Mouse (Mus musculus): ENCODE measurements around the gene Erc2. TPM values are rescaled to one million over a fixed set of nuclear protein-coding genes. Genes with fewer than 3 reads are reported as not detected.
A peak's percentile ranks its signal among the peaks of the same experiment; 100 is the strongest.

Gene Erc2
- total RNA-seq, 2 experiments from 2014 or later, result 227 to 232 TPM

DNA sequence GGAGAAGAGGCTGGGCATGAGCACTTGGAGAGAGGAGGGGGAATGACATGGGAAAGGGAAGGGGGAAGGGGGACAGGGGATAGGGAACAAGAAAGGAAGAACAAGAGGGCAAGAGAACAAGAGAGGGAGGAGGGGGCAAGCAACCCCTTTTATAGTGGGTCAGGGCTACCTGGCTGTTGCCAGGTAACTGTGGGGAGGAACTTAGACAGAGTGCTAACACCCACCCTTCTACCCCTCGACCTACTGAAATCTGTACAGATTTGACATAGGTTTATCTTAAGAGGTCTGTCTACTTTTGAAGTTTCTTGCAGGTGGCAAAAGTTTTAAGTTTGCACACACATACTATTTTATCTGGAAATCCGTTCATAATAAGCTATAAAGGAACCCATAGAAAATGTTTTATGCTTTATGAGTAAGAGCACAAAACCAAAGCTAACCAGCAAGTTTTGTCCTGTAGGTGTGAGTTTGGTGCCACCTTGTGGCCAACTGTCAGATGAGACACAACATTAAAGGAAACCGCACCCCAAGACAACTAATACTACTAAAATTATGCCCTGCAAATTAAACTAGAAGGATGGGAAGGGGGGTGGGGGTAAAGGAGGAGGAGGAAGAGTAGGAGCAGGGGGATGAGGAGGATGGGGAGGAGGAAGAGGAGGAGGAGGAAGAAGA, 119.2 kb downstream of the Erc2 start:
- intact Hi-C loops (cut with DNase I), result loop anchor here (1.0 to 10.0 kb wide), 3 partner anchors 145 to 477 kb away; partner anchors contain the start of gene Ccdc66
- peak; percentile 80 to 82 for DNase-seq (ENCODE audit: low spot score in 2 of 2)

DNA sequence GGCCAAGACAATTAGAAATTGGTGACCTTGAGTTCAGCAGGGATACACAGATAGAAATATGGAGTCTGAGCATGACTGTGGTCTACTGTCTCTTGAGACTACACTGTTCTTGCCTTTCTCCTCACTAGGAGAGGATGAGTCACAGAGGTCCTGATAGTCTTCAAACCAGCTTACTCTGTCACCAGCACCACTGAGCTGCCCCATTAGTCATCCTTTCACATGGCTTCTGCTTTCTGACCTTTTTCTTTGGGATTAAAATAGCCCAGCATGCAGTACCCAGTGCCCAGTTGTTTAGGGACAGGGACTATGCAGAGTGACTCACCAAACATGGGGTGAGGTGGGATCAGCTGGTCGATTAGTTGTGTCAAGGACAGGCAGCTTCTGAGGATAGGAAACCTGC, 132.1 kb downstream of the Erc2 start:
- intact Hi-C loops (cut with DNase I), result no loop called here

DNA sequence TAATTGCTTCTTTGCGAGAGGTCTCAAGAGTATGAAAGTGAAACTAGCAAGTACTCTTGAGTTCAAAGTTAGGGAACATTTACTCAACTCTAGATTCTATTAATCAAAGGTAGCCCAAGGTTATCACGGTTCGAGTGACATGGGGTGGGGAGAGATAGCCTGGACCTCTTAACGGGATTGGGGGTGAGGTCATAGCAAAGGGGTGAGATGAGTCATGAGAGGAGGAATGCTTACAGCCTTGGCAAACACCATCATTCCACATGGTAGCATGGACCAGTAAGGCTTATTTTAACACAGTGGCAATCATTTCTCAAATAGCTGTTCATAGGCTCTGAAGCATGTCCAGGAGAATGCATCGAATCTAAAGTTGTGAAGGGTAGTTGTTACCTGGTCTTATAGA, 134.7 kb downstream of the Erc2 start:
- no peak for DNase-seq (ENCODE audit: low spot score in 2 of 2)
- intact Hi-C loops (cut with DNase I), result no loop called here

More for the DNA sequence above, 132.1 kb downstream of the Erc2 start:
- no peak for DNase-seq (ENCODE audit: low spot score in 2 of 2)

DNA sequence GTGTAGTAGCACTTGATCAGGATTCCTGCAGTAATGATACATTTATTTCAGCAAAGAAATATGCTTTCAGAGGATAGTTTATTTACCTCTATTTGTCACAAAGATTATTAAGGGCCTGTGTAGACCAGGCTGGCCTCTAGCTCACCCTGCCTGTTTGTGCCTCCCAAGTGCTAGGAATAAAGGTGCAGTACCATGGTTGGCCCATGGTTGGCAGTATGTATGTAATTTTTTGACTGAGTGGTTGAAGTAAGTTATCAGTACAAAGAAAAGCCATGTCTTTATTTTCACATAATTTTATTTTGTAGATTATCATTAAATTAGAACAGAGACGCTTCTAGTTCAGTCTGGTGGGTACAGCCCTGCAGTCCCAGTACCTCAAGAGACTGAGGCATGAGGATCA, 136.0 kb downstream of the Erc2 start:
- intact Hi-C loops (cut with DNase I), result no loop called here
- no peak for DNase-seq (ENCODE audit: low spot score in 2 of 2)

DNA sequence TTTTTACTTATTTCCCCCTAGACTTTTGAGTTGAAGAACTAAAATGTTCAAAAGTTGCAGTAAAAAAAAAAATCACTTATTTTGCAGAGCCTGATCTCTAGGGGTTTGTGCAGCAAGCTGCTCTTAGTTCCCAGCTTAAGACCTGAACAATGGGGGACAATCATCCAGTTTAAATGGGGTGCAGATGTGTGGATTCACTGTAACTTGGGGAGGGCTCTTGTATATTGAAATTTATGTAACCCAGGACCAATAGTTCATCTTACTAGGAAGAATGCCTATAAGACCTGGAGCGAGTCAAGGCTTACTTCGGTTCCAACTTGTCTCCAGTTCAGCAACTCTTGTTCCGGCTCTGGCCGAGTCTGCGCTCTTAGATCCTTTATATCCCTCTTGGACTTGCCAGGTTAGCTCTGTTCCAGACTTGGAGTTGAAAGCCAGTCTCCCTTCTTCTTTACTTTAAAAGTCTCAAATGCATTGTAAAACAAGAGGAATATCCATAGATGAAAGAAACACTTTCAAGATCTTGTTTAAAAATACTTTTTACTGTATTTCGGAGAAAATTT, 136.9 kb downstream of the Erc2 start:
- no peak for DNase-seq (ENCODE audit: low spot score in 2 of 2)
- intact Hi-C loops (cut with DNase I), result no loop called here

DNA sequence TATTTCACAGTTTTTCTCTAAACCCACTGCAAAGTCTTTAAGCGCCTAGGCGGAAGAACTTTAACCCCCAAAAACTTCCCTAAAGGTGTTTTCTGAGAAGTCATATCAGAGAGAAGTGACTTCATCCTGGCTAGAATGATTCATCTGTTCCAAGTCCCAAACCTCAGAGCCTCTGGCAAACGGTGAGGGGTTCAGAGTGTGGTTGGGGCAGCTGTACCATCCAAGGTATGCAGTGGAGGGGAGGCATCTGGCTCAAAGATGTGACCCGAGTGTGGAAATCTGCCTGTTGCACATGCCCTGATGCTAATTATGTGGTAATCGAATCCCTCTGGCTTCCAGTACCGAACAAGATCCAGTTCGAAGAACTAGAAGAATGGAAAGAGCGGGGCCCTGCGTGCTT, 137.8 kb downstream of the Erc2 start:
- DNase-seq (ENCODE audit: low spot score in 2 of 2), result no peak
- intact Hi-C loops (cut with DNase I), result no loop called here

DNA sequence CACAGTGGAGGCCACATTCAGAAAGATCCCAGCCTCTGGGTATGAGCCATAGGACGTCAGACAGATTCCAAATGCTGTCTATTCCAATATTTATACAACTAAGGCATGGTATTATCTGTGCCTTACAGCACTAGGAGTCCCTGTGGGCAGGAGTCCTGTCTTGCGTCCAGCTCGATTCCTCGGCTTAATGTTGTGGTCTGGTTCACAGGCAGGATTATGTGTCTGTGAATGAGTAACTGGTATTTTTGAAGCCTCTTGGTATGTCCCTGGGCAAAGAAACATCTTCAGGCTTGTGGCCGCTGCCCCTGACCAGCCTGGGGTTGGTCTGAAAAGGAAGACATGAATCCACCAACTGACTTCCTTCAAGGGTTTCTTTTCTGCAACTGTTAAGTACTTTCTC, 153.1 kb downstream of the Erc2 start:
- no peak for DNase-seq (ENCODE audit: low spot score in 2 of 2)
- intact Hi-C loops (cut with DNase I), result no loop called here

DNA sequence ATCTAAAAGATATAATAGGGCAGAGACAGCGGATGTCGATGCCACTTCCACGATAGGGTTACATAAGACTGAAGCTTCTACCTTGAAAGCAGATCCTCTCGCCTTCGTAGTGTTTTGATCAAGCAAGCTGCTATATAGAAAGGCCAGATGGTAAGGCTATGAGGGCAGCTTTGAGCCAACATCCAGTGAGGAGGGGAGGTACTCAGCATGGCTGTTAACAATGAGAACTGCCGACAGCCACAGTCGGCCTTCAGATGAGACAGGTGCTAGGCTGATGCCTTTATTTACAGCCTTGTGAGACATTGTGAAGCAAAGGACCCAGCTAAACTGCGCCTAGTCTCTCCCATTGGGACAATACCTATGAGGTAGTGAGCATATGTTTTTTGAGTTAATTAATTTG, 156.3 kb downstream of the Erc2 start:
- peak in 1 of 2 experiments; percentile 41 for DNase-seq (ENCODE audit: low spot score in 2 of 2)
- intact Hi-C loops (cut with DNase I), result no loop called here

DNA sequence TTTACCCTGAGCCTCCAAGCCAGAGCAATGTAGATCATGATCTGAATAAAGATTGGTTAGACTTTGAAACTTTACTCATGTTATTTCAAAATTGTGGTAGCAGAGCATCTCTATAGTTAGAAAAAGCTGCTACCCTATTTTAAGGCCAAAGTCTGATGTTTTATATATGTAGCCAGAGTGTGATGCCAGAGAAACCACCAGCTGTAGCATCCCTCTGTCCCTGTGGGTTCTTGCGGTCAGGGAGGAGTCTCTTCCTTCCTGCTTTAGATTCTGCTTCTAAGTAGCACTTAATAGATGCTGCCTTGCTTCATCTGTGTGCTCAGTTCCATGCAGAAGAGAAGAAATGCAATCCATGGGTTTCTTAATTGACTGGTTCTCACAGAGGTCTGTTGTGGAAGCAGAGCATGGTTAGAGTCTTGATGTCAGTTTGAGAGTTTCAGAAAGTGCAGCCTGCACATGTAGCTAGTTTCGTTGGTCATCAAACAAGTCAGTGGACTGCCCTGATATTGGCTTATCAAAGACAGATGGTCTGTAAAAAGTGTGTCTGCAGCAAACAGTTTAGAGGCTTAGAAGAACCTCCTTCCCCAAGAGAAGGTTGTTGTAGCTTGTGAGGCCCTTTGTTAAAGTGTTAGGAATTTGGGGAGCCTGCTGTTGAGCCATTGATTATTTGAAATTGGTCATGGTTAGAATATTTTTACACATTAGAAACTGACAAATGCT, 156.9 kb downstream of the Erc2 start:
- intact Hi-C loops (cut with DNase I), result no loop called here

DNA sequence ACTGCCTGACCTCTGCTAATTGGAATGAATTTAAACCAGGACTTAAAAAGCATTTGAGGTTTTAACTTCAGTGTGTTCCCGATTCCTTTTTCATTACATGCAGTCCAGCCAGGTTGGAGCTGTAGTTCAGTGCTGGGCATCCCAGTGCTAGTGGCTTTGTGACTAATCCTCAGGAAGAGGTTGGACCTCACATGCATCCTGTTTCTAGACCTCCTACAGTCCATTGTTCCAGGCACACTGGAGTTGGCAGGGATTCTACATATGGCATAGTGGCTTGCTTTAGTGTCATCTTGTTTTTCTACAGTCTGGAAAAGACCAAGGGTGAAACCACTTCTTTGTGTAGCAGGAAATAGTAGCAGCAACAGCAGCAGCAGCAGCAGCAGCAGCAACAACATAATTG, 159.0 kb downstream of the Erc2 start:
- intact Hi-C loops (cut with DNase I), result no loop called here
- no peak for DNase-seq (ENCODE audit: low spot score in 2 of 2)

More for the DNA sequence above, 156.9 kb downstream of the Erc2 start:
- peak in 1 of 2 experiments; percentile 64 for DNase-seq (ENCODE audit: low spot score in 2 of 2)

DNA sequence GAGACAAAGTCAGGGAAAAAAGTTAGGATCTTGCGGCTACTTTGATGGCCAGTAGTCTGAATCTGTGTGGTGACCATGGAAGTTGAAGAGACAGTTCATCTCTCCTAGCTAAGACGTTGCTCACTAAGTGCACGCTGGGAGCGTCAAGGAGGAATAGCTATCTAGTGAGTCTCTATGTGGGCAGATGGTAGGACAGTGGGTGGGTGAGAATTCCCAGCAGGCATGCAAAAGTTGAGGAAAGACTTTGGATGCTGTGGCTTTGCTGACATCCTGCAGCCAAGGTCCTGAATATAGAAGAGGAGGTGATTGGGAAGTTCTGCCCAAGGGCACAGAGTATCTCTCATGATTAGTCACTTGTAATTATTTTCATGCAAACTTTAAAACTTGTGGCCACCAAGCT, 162.6 kb downstream of the Erc2 start:
- no peak for DNase-seq (ENCODE audit: low spot score in 2 of 2)
- intact Hi-C loops (cut with DNase I), result no loop called here

DNA sequence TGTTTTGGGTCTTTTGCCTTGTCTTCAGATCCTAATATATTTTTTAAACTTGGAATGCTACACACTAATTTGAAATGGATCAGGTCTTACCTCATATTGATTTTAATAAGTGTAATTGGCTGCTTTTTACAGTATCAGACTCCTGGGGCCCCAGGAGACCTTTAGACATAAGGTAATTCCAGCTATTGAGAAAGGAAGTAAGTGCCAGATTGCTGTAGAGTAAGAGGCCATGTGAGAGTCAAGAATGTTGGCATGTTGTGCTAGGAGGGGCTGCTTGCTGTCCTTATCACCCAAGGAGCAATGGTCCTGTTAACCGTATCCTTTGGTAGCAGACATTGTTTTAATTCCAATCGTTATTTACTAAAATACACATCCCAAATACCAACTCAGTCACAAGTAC, 163.3 kb downstream of the Erc2 start:
- intact Hi-C loops (cut with DNase I), result no loop called here
- no peak for DNase-seq (ENCODE audit: low spot score in 2 of 2)

DNA sequence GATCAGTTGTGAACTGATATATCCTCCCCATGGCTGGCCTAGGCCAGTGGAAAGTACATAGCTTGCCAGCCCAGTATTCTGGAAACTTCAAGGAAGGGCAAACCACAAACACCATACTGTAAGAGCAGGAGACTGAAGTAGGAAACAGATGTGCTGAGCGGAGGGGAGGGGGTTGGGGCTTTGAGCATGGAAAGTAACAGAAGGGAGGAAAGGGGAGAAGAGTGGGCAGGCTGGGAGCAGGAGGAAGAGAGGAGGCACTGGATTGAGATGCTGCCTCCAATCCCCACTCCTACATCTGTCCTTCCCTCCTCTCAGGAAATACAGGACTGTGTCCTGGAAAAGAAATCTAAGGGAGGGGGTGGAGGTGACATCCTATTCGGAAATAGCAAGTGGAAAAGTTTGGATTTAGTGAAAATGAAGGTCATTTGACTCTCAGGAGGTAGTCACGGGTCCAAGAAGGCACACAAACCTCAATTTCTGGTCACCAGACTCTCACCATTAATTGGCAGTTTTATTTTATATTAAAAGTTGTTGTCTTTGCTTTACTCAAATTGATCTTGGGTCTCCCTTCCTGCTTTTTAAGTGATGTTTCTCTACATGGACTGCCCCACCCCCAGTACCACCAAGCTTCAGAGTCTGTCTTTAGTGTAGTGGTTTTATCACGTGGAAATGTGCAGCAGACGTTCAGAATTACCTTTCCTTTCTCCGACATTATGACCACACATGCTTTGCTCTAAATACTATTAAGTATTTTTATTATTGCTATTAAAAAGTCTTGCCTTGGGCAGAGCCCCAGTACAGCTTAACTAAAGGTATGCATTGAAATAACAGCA, 167.1 kb downstream of the Erc2 start:
- DNase-seq (ENCODE audit: low spot score in 2 of 2), result peak in 1 of 2 experiments; percentile 72
- intact Hi-C loops (cut with DNase I), result no loop called here

DNA sequence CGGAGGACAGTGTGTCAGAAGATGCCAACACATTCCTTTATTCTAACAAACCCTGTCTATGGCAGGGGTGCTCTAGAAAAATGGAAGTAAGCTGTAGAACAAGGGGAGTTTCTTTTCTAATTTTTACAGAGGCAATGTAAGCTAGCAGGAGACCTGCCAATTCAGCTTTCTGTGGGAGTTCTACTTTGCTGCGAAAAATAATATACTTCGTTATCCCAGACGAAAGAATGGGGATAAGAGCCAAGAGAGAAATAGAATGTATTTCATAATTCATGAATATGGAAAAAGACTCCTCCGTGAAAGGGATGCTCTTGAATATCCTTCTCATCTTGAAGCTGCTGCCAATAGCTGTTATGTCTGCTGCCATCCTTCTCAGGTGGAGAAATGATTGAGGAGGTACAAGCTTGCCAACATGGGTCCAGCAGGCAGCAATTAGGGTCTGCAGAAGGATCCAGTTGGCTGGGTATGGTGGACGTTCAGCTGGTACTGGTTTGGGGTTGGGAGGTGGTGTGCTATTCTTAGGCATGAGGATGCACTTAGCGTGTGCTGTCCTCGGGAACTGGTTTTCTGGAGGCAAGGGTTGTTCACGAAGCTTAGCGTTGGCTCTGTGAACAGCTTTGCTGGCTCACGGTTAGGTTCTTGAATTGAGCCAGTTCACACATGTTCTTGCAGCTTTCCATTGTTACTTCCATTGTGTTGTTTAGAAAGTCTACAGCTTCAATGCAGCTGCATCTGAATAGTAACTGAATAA, 176.1 kb downstream of the Erc2 start:
- peak in 1 of 2 experiments; percentile 95 for DNase-seq (ENCODE audit: low spot score in 2 of 2)
- intact Hi-C loops (cut with DNase I), result no loop called here

DNA sequence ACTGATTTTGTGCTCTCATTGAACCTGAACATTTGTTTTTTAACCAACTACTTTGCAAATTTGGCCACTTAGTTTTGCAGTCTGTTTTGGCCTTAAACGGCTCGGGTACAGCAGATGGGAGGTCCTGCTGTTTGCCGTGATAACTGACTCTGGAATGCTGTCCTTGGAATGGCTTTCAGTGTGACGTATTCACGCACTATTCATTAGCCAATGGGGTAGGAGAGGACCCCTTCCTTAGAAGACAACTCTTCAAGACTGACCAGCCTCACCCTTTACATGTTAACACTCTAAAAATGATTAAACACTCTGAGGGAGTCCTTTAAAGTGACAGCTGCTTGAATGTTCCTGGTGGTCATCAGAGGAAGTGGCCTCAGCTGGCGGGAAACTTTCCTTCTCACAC, 178.5 kb downstream of the Erc2 start:
- intact Hi-C loops (cut with DNase I), result loop anchor here (10.0 kb wide), 1 partner anchor 174 kb away; no protein-coding TSS in a partner anchor
- DNase-seq (ENCODE audit: low spot score in 2 of 2), result no peak

DNA sequence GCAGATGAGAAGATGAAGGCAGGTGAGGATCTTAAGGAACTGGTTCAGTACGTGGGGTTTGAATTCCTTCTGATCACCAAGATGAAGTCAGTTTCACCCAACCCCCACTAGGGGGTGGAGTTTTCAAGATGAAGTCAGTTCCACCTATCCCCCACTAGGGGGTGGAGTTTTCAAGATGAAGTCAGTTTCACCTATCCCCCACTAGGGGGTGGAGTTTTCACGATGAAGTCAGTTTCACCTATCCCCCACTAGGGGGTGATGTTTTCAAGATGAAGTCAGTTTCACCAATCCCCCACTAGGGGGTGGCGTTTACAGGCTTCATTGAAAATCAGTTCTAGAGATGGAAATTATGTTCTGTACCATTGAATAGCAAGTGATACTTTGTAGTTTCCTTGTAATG, 181.7 kb downstream of the Erc2 start:
- DNase-seq (ENCODE audit: low spot score in 2 of 2), result no peak
- intact Hi-C loops (cut with DNase I), result loop anchor here (10.0 kb wide), 1 partner anchor 171 kb away; no protein-coding TSS in a partner anchor

DNA sequence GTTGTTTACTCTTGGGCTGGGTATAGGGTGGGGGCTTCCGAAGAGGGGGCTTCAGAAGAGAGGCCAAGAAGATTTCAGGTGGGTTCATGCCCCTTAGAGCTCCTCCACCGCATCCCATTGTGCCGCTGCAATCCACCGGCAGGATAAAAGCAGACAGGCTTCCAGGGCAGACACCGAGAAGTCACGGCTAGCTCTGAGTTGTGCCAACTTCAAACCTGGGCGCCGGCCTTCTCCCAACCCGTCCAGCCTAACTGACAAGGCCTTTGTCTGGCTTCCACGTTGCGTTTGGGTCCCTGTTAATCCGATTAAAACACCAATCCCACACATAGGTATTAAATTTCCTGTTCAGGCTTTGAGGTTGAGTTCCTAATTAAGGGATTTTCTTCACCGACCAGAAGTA, 182.8 kb downstream of the Erc2 start:
- DNase-seq (ENCODE audit: low spot score in 2 of 2), result no peak
- intact Hi-C loops (cut with DNase I), result loop anchor here (10.0 kb wide), 1 partner anchor 170 kb away; no protein-coding TSS in a partner anchor

DNA sequence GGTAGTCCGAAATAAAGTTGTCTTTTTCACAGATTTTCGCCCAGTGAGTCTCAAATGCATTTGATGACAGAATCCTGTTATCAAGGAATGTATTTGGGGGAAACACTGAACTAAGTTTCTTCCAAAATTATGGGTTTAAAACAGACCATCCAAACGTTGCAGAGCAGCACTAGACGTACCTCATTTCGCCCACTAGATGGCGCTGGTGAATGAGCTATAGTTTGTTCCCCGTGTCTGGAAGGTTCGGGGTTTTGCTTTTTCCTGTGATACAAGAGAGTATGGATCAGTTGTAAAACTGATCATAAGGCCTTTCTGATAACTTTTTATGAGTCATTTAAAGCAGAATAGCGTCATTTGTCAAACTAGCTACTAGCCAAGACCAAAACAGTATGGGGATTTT, 185.9 kb downstream of the Erc2 start:
- DNase-seq (ENCODE audit: low spot score in 2 of 2), result peak; percentile 67 to 78
- intact Hi-C loops (cut with DNase I), result loop anchor here (2.0 to 10.0 kb wide), 2 partner anchors 167 to 699 kb away; no protein-coding TSS in a partner anchor

DNA sequence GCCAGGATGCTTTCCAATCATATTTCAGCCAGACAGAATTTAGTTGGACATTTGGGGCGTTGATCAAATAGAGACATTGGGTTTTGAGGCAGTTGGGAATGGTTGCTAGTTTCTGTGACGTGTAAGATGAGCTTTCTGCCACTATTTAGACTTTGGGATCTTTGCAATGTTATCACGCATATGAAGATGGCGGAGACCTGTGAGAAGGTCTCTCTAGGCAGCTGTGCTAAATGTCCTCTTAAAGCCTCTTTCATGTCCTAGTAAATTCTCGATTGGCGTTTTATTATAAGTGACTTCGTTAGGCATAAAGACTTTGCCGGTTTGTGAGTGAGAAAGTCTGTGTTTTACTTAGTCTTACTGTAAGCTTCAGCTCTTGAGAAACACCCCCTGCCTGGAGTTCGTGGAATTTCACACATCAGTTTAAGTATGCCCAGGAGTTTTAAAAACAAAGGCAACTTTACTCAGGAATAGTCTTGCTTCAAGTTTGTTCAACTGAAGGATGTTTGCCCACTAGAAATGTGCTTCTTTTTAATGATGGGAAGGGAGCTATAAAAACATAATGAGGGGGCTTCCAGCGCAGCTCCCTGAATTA, 186.4 kb downstream of the Erc2 start:
- DNase-seq (ENCODE audit: low spot score in 2 of 2), result no peak

More for the DNA sequence above, 186.4 kb downstream of the Erc2 start:
- intact Hi-C loops (cut with DNase I), result loop anchor here (2.0 to 10.0 kb wide), 2 partner anchors 166 to 698 kb away; no protein-coding TSS in a partner anchor

Measured in left cerebral cortex, postnatal 25 days (tissue).